Mouse (Mus musculus) heart, adult 10 weeks (tissue): Measurements from ENCODE around the gene Isy1. TPM values are rescaled to one million over a fixed set of nuclear protein-coding genes. Genes with fewer than 3 reads are reported as not detected.

ENCODE experiments used
- polyA plus RNA-seq: library from polyadenylated mRNA; stranded (reverse); fragments of 350-450 nt; fragmentation: Illumina TruSeq; extraction: RNeasy Lipid Tissue Mini Kit (QIAGEN cat#74804); gene quantifications from one replicate; pipeline ENCODE4 v1.2.3, GENCODE M21; 2014; ENCODE audit warnings: low read depth, low replicate concordance

Gene Isy1
- 20.9 TPM for polyA plus RNA-seq

GRCm38 (mm10) chr6:87838551-87839197, at the start of gene Isy1:
TSS of gene Isy1 (minus strand) at chr6:87838798.

DNA sequence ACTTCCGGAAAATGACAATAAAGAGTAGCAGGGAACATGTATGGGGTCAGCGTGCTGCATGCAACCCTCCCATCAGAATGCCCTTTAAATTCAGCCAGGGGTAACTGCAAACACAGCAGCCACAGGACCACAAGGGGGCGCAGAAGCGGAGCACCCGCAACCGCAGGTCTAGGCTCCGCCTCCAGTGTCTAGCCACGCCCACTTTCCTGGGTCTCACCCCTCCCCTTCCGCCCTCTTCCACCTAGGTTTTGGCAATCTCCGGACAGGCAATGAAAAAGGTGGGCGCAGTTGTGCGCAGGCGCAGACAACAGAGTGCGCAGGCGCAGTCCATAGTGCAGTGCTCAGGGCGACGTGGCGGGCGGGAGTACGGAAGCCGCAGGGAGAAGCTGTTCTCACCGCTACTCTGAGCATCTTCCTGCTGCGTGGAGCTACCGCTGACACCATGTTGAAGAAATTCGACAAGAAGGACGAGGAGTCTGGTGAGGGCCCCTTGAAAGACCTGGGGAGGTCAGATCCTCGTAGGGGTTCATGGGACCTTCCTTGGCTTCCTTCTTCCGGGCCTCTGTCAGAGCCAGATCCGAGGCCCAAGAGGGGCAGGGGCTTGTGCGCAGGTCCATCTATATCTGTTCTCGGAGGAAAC, 49.1 kb upstream of the Isy1 start, which contains the start of gene Copg1:
Gene Copg1, plus strand, starts transcription at position 221 of the 640 bp plus-strand sequence.

DNA sequence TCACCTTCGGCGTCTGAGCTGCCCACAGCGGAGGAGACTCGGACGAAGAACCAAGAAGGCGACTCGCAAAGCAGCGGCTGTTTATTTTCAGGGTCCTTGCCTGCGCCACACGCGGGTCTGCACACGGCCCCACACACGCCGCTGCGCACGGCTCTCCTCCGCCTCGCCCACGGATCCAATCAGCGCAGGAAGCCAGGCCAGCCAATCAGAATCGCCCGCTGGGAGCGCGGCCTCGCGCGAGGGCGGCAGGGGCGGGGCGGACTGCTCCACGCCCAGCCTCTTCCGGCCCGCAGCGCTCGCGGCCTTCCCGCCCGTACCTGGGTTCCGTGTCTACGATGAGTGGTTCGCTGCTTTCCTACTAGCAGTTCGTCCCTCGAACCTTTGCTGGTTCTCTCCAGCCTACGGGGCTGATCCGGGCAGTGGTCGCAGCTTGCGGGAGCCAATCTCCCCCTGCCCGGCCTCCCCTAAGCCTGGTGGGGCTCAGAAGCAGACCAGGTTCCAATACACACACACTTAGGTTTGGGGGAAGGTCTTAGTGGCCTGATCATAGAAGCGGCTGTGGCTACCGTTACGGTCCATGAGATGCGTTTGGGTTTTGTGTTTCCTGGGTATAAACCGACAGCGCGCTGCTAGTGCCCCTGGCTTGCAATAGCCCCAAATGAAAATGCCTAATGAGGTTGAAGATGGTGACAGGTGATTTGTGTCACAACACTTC, 12.5 kb upstream of the Isy1 start, which contains the start of gene Cnbp:
Gene Cnbp, minus strand, starts transcription at position 207 of the 715 bp plus-strand sequence.

GRCm38 (mm10) chr6:87835695-87836094, 2.9 kb downstream of the Isy1 start, which contains the start of gene Gm45140:
TSS of gene Gm45140 (minus strand) at chr6:87835795.

GRCm38 (mm10) chr6:87811675-87812338, 26.8 kb downstream of the Isy1 start, which contains the start of gene Rab43:
TSS of gene Rab43 (minus strand) at chr6:87812164.

GRCm38 (mm10) chr6:87777842-87778241, 60.8 kb downstream of the Isy1 start, which contains the start of gene Gp9:
TSS of gene Gp9 (plus strand) at chr6:87778072.

Other genes with a start within 250 kb of the Isy1 start
- gene Prokr1, start 248.1 kb downstream of the Isy1 start, polyA plus RNA-seq, result 0.13 TPM
- 2.7 TPM for gene Aplf, start 166.6 kb downstream of the Isy1 start, polyA plus RNA-seq
- 2.1 TPM for gene Efcc1, start 107.9 kb downstream of the Isy1 start, polyA plus RNA-seq
- gene Gp9, start 60.7 kb downstream of the Isy1 start, polyA plus RNA-seq, result not detected
- 6.0 TPM for gene Rab43, start 26.6 kb downstream of the Isy1 start, polyA plus RNA-seq
- gene Gm45140, start 3.0 kb downstream of the Isy1 start, polyA plus RNA-seq, result 2.8 TPM
- 440 TPM for gene Cnbp, start 12.3 kb upstream of the Isy1 start, polyA plus RNA-seq
- 44.3 TPM for gene Copg1, start 49.0 kb upstream of the Isy1 start, polyA plus RNA-seq
- gene Hmces, start 75.1 kb upstream of the Isy1 start, polyA plus RNA-seq, result 10.0 TPM
- gene H1fx, start 142.8 kb upstream of the Isy1 start, polyA plus RNA-seq, result 1.3 TPM
- 277 TPM for gene Rab7, start 206.5 kb upstream of the Isy1 start, polyA plus RNA-seq
- gene Rpn1, start 245.7 kb upstream of the Isy1 start, polyA plus RNA-seq, result 71.6 TPM